Mouse (Mus musculus) layer of hippocampus, adult 8-10 months (tissue): ENCODE results near the gene Podxl2. TPM values are rescaled to one million over a fixed set of nuclear protein-coding genes. Genes with fewer than 3 reads are reported as not detected.
A peak's percentile ranks its signal among the peaks of the same experiment; 100 is the strongest.

Experiments
- DNase-seq, 2 experiments: peaks; one replicate each; pipeline ENCODE4 v3.0.0; 2022; ENCODE audit warnings: low spot score in 2 of 2
- total RNA-seq, 4 experiments: library from RNA; stranded (reverse); gene quantifications; 2 replicates each; pipeline ENCODE4 v1.2.4; 2022

The Podxl2 gene
- total RNA-seq, 4 experiments from 2014 or later = 160 to 178 (median 170) TPM

GRCm38 (mm10) chr6:88889410-88890042, 14.7 kb upstream of the Podxl2 start:
- DNase-seq = no peak

- DNase-seq = no peak
Observed at GRCm38 (mm10) chr6:88886417-88886967, 11.6 kb upstream of the Podxl2 start.

GRCm38 (mm10) chr6:88885644-88886416, 11.0 kb upstream of the Podxl2 start:
- no peak for DNase-seq

GRCm38 (mm10) chr6:88884690-88885089, 9.8 kb upstream of the Podxl2 start:
- DNase-seq = no peak

- DNase-seq = no peak
Observed at GRCm38 (mm10) chr6:88884195-88884594, 9.4 kb upstream of the Podxl2 start.

GRCm38 (mm10) chr6:88881334-88881733, 6.5 kb upstream of the Podxl2 start:
- DNase-seq = no peak

- DNase-seq = no peak
Observed at GRCm38 (mm10) chr6:88879471-88879870, 4.6 kb upstream of the Podxl2 start.

- peak in 1 of 2 experiments; percentile 33 for DNase-seq
Observed at GRCm38 (mm10) chr6:88873965-88874867, 628 bp downstream of the Podxl2 start.

GRCm38 (mm10) chr6:88872811-88873210, 2.0 kb downstream of the Podxl2 start:
- DNase-seq = no peak

GRCm38 (mm10) chr6:88871546-88871945, 3.3 kb downstream of the Podxl2 start:
- DNase-seq = peak; percentile 64 to 69

- DNase-seq = peak in 1 of 2 experiments; percentile 26
Observed at GRCm38 (mm10) chr6:88870594-88870993, 4.2 kb downstream of the Podxl2 start.

GRCm38 (mm10) chr6:88869459-88869858, 5.4 kb downstream of the Podxl2 start:
- DNase-seq = no peak

- no peak for DNase-seq
Observed at GRCm38 (mm10) chr6:88865704-88866103, 9.1 kb downstream of the Podxl2 start.

- DNase-seq = no peak
Observed at GRCm38 (mm10) chr6:88860914-88861313, 13.9 kb downstream of the Podxl2 start.

- no peak for DNase-seq
Observed at GRCm38 (mm10) chr6:88858341-88858740, 16.5 kb downstream of the Podxl2 start.

- DNase-seq = no peak
Observed at GRCm38 (mm10) chr6:88857830-88858229, 17.0 kb downstream of the Podxl2 start.

GRCm38 (mm10) chr6:88857249-88857648, 17.6 kb downstream of the Podxl2 start:
- DNase-seq = no peak

GRCm38 (mm10) chr6:88855636-88856035, 19.2 kb downstream of the Podxl2 start:
- DNase-seq = no peak

GRCm38 (mm10) chr6:88854509-88854908, 20.3 kb downstream of the Podxl2 start:
- no peak for DNase-seq

- DNase-seq = no peak
Observed at GRCm38 (mm10) chr6:88850034-88850433, 24.8 kb downstream of the Podxl2 start.

GRCm38 (mm10) chr6:88849270-88849669, 25.6 kb downstream of the Podxl2 start:
- no peak for DNase-seq
